Mouse (Mus musculus) frontal cortex, postnatal 25 days (tissue): ENCODE measurements around the gene Abcb4.
"Not testable (repeated sequence)": the region's sequence is repeated elsewhere in the genome, so short reads cannot be mapped to it uniquely, and the experiment has no call there.

Source experiments
- DNase-seq, 2 experiments: peaks; one replicate each; pipeline ENCODE4 v3.0.0; 2022; ENCODE audit warnings: low spot score in 2 of 2

Abcb4 gene

GRCm38 (mm10) chr5:8904539-8904938, 11.0 kb downstream of the Abcb4 start:
- DNase-seq: no peak

- DNase-seq: no peak
Measured at GRCm38 (mm10) chr5:8911567-8912198, 18.2 kb downstream of the Abcb4 start.

GRCm38 (mm10) chr5:8916400-8916799, 22.9 kb downstream of the Abcb4 start:
- no peak for DNase-seq

GRCm38 (mm10) chr5:8917069-8917468, 23.6 kb downstream of the Abcb4 start:
- DNase-seq: no peak

GRCm38 (mm10) chr5:8928440-8928839, 34.9 kb downstream of the Abcb4 start:
- DNase-seq: no peak

GRCm38 (mm10) chr5:8937965-8938364, 44.4 kb downstream of the Abcb4 start:
- no peak for DNase-seq

- DNase-seq: not testable (repeated sequence)
Measured at GRCm38 (mm10) chr5:8941266-8941665, 47.7 kb downstream of the Abcb4 start.

- no peak for DNase-seq
Measured at GRCm38 (mm10) chr5:8943836-8944235, 50.3 kb downstream of the Abcb4 start.

GRCm38 (mm10) chr5:8947423-8948110, 54.0 kb downstream of the Abcb4 start:
- DNase-seq: no peak

GRCm38 (mm10) chr5:8953660-8954059, 60.1 kb downstream of the Abcb4 start:
- DNase-seq: no peak

GRCm38 (mm10) chr5:8955544-8955943, 62.0 kb downstream of the Abcb4 start:
- no peak for DNase-seq

GRCm38 (mm10) chr5:8960534-8960933, 67.0 kb downstream of the Abcb4 start:
- no peak for DNase-seq

- DNase-seq: no peak
Measured at GRCm38 (mm10) chr5:8964487-8964886, 71.0 kb downstream of the Abcb4 start.

- no peak for DNase-seq
Measured at GRCm38 (mm10) chr5:8970694-8971093, 77.2 kb downstream of the Abcb4 start.

- DNase-seq: no peak
Measured at GRCm38 (mm10) chr5:8972355-8972754, 78.8 kb downstream of the Abcb4 start.

GRCm38 (mm10) chr5:8974721-8975120, 81.2 kb downstream of the Abcb4 start:
- no peak for DNase-seq

- no peak for DNase-seq
Measured at GRCm38 (mm10) chr5:8985470-8985869, 92.0 kb downstream of the Abcb4 start.

- DNase-seq: no peak
Measured at GRCm38 (mm10) chr5:8987925-8988324, 94.4 kb downstream of the Abcb4 start.

GRCm38 (mm10) chr5:8990526-8990925, 97.0 kb downstream of the Abcb4 start:
- DNase-seq: no peak

- DNase-seq: no peak
Measured at GRCm38 (mm10) chr5:8991626-8992025, 98.1 kb downstream of the Abcb4 start.

GRCm38 (mm10) chr5:8995966-8996685, 102.6 kb downstream of the Abcb4 start:
- DNase-seq: no peak

GRCm38 (mm10) chr5:8996686-8997512, 103.4 kb downstream of the Abcb4 start, which contains the start of gene Crot:
Crot (minus strand) TSS chr5:8997324.
- peak; percentile 84 to 89 for DNase-seq
